Mouse (Mus musculus) frontal cortex, postnatal 36 days (tissue): Measurements from ENCODE around the gene Dohh.

Experiments
- DNase-seq, 2 experiments: peaks; one replicate each; pipeline ENCODE4 v3.0.0; 2022; ENCODE audit warnings: low spot score in 2 of 2

The Dohh gene

GRCm38 (mm10) chr10:81430831-81431525 is 46.8 kb downstream of the Dohh start:
- DNase-seq: peak; percentile 71 to 78

- no peak for DNase-seq
Measured at GRCm38 (mm10) chr10:81431526-81432168, 47.4 kb downstream of the Dohh start.

- DNase-seq: no peak
Measured at GRCm38 (mm10) chr10:81432169-81432867, 48.1 kb downstream of the Dohh start.

GRCm38 (mm10) chr10:81432868-81433262 is 48.6 kb downstream of the Dohh start:
- peak; percentile 88 to 96 for DNase-seq

- DNase-seq: no peak
Measured at GRCm38 (mm10) chr10:81433541-81434289, 49.5 kb downstream of the Dohh start.

- no peak for DNase-seq
Measured at GRCm38 (mm10) chr10:81434361-81435263, 50.4 kb downstream of the Dohh start.

- peak in 1 of 2 experiments; percentile 78 for DNase-seq
Measured at GRCm38 (mm10) chr10:81435436-81435835, 51.2 kb downstream of the Dohh start.
